Mouse (Mus musculus): ENCODE data around the gene Arhgef10l.
"Not testable (repeated sequence)": the region's sequence is repeated elsewhere in the genome, so short reads cannot be mapped to it uniquely, and the experiment has no call there.

Gene Arhgef10l

DNA sequence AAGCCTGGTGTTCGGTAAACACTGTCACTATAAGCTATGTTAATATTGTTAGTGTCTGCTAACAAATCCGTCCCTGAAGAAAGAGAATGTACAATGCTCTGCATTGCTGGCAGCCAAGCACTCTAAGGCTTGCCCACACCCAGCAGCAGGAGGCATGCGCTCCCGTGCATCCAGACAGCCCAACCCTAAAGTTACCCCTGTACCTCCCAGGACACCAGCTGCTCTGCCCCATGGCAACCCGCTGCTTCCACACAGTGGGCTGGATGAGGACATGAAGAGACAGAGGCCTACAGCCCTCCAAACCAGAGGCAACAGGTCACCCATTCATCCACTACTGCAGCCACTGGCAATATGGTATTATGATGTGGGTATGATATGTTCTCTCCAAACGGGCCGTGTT is 60.0 kb downstream of the Arhgef10l start:
- no peak for DNase-seq (ENCODE audit: low spot score)

DNA sequence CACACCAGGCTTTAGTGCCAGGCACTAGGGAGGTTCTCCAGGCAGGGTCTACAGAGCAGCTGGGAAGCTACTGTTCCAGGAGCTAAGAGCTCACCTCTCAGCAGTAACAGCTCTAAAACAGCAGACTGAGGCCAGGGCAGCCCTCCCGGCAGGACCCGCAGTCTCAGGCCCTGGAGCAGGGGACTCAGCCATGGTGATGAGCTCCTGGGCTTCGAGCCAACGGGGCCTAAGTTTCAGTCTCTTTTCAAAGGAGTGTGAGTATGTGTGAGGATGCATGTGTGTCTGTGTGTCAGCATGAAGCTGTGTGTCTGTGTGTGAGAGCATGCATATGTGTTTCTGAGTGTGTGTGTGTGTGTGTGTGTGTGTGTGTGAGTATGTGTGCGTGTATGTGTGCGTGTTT is 60.6 kb downstream of the Arhgef10l start:
- no peak for DNase-seq (ENCODE audit: low spot score)

DNA sequence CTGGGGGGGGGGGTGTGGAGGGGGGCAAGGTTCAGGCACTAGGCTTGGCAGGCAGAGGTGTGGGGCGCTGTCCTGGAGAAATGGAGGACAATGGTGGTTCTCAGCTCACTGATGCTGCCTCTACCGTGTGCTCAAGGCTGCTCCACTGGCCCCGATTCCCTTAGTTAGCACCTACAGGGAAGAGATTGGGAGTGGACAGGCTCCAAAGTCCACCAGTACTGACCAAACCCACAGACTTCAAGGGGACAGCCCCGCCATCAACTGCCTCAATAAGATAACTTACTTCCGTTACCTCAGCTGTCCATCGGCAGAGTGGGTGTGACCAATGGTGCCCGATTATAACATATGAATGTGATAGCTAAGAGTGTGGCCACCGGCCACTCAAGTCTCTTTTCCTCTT is 61.3 kb downstream of the Arhgef10l start:
- DNase-seq (ENCODE audit: low spot score) = no peak

DNA sequence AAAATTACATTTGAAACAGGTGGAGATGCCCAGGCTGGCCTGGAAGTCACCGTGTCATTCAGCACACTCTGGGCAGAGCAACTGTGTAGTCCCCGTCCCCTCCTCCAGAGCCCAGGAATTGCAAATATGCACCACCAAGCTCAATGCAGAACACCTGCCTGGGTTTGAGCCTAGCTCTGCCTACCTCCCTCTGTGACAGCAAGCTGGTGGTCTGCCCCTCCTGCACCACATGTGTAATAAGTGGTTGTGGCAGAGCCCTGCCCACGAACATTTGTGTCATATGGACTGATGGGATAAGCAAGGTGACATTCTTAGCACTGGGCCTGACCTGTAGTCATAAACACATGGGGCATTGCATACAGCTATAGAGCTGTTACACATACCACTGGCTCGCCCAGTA is 63.8 kb downstream of the Arhgef10l start:
- DNase-seq (ENCODE audit: low spot score) = no peak

DNA sequence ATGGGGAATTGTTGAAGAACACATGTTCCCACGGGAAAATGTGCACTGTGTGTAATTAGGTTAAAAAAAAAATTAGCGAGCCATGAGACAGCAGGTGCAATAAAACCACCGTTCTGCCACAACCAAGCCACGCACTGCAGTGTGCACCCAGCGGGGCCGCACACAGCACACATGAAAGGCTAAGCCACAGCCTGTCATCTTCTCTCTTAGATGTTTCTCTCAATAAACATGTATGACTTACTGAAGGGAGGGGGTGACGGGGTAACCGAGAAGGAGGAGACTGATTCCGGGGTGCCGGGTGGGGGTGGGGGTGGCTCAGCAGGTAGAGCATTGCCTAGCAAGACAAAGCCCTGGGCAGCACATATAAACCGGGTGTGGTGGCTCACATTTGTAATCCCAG is 64.7 kb downstream of the Arhgef10l start:
- DNase-seq (ENCODE audit: low spot score) = no peak

DNA sequence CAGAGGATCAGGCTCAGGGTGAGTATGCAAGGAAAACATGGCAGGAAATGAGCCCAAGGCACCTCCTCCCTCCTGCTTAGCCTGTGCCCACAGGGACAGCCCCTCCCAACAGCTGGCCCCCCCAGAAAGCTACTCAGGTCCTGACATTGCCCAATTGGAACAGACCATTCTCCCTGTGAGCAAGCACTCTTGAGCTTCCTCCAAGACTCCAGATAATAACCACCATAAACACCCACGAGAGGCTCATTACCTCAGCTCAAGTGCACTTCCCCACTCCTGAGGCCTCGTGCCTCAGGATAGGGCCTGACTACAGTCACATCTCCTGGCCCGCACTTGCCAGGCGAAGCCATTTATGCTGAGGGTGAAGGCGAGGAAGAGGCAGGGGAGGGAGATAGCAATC is 67.0 kb downstream of the Arhgef10l start:
- no peak for DNase-seq (ENCODE audit: low spot score)

DNA sequence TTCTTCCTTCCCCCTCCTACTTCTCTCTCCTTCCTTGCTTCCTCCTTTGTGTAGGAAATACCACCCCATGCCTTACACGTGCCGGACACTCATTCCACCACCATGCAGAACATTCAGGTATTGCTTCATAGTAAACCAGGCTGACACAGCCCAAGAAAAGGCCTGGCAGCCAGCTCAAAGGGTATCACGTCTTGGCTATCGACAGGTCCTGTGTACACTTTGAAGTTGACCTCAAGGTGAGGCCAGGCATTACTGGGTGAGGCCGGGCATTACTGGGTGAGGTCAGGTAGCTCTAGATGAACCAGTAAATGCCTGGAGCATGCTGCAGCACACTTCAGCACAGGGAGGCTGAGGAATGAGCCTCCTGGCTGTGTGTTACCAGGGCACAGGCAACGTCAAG is 67.9 kb downstream of the Arhgef10l start:
- DNase-seq (ENCODE audit: low spot score) = no peak

DNA sequence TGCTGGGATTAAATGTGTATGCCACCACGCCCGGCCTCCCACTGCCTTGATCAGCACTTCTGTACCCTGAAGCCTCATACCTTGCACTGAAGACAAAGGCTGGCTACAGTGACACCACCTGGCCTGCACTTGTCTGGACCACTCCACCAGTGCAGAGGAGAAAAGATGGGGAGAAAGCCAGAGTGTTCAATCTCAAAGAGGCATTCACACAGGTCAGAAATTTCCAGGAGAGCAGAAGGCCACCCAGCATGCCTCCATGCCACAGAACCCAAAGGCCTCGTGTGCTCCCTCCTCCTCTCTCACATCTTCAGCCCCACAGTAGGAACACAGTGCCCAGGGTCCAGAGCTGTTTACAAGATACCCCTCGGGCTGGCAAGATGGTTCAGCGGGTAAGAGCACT is 68.4 kb downstream of the Arhgef10l start:
- no peak for DNase-seq (ENCODE audit: low spot score)

DNA sequence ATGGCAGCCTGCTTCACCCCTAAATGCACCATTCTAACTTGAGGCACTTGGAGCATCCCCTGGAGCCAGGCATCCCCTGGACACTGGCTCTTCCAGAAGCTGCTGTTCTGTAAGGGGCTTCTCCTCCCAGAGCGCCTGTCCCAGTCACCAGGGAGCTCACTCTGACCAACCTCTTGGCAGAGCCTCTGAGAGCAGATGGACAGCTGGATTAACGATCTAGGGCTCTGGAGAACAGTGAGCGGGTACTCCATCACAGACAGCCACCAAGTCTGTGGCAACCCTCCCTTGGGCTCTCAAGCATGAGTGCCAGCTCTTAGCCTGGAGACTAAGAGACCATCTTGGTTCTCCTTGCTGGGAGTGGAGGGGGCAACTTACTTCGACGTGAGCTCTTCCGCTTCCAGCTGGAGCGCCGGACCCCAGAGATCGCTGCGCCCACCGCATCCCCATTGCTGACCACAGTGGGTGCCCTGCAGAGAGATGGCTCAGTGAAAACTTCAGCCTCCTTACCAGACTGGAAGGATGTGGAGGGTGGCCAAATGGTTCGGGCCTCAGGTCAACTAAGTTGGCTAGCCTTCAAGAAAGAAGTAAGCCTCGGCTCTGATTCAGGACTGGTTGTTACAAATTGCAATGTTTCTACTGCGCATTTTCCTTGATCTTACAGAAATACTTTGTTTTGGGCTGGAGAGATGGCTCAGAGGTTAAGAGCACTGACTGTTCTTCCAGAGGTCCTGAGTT is 71.9 kb downstream of the Arhgef10l start:
- no peak for DNase-seq (ENCODE audit: low spot score)

DNA sequence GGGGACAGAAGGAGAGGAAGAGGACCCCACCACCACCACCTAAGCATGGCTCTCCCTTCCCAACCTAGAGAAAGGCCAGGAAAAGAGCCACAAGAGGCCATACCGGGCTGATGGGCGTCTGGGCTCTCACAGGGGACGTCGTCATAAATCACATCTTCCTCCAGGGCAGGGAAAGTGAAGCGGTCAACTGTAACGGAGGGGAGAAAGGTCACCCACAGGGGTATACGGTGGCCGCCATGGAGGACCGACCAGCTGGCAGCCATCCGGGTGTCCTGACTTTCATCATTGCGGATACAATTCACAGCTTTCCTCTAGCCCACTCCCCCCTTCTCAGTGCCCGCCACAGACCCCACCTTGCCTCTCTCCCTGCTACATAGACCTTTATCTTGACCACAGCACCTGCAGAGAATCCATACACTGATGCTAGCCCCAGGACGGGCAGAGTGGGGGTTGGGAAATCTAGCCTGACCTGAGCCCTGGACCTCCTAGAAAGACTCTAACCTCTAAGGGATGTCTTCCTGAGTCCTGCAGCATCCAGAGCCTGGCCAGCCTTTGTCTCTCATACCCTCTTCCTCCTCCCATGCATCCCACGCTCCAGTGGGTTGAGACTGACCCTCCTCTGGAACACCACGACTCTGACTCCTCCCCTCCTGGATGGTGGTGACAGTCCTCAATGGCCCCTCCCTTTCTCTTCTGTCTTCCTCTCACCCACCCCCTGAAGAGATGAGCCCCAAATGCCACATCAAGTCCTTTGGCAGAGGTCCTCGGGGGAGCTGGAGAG is 72.6 kb downstream of the Arhgef10l start:
- DNase-seq (ENCODE audit: low spot score) = no peak

DNA sequence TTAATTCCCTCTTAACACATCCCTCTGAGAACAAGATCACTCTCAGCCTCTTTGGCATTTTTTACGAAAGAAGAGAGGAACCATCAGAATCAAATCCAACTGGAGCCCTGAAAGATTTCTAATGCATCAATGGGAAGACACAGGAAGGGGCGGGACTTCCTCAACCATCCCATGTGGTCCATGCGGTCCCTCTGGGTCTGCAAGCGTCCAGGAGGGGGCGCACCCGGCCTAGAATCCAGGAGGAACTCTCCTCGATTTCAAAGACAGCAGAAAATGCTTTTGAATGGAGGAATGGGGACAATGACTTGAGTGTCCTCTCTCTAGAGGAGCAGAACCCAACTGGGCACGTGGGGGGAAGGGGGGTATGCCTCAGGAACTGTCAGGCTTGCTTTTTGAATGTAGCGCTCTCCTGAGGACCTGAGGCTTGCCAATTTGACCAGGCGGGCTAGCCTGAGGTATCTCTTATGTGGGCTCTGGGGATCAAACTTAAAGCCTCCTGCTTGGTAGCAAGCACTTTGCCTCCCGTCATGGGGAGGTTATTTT is 73.5 kb downstream of the Arhgef10l start:
- DNase-seq (ENCODE audit: low spot score) = peak; percentile 83

DNA sequence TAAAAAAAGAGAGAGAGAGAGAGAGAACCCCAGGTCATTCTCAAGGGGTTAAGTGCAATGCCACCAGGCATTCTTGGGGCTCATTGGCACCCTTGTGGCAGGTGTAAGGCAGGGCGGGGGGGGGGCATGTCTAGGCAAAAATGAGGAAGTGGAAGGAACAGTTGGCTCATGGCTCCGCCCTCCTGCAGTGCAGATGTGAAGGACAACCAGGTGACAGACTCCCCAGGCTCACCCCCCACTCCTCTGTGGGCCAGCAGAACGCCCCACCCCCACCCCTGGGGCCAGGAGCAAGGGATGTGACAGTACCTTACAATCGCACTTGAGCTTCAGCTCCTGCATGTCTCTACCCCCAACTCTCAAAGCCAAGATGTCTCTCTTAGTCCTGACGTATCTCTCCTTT is 79.3 kb downstream of the Arhgef10l start:
- DNase-seq (ENCODE audit: low spot score) = no peak

DNA sequence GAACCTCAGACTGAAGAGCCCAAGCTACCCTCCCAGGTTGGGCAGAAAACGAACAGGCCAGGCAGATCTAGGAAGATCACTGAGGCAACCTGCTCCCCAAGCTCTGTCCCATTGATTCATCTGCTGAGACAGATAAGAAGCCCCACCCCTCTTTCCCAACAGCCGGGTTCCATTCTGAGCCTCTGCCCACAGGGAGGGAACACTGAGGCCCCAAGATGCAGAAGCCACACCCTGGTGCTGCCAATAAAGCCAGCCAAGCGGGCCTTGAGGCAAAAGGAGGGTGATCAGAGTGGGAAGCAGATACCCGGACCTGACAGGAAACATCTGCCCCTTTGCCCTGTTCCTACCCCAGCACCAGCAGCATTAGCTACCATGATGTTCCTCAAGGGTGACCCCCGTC is 81.6 kb downstream of the Arhgef10l start:
- no peak for DNase-seq (ENCODE audit: low spot score)

DNA sequence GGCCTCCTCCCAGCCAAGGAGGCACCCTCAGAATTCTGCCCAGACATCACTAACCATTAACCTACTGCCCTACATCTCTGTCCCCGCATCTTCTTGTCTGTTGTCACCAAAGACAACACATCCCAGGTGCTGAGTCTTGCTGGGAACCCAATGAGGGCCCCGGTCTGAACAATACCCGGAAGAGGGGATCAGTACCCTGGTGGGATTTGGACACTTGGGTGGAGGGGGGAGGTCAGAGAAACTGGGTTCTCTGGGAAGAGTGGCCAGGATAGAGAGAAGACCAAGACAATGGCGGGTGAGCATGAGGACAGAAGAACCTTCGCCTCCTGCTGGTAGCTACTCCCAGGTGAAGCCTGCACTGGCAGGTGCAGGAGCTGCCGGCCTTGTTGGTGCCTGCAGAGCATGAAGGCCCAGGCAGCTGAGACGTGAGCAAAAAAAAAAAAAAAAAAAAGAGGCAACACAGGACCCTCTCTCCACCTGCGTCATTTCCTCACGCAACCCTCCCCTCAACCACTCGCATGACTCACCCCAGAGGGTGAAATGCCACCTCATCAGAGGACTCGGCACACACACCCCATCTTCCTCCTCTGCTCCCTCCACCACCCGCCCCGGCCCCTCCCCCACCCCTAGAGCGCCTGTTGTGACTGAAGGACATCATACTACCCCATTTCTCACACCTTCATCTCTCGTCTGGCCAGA is 83.3 kb downstream of the Arhgef10l start:
- DNase-seq (ENCODE audit: low spot score) = no peak

DNA sequence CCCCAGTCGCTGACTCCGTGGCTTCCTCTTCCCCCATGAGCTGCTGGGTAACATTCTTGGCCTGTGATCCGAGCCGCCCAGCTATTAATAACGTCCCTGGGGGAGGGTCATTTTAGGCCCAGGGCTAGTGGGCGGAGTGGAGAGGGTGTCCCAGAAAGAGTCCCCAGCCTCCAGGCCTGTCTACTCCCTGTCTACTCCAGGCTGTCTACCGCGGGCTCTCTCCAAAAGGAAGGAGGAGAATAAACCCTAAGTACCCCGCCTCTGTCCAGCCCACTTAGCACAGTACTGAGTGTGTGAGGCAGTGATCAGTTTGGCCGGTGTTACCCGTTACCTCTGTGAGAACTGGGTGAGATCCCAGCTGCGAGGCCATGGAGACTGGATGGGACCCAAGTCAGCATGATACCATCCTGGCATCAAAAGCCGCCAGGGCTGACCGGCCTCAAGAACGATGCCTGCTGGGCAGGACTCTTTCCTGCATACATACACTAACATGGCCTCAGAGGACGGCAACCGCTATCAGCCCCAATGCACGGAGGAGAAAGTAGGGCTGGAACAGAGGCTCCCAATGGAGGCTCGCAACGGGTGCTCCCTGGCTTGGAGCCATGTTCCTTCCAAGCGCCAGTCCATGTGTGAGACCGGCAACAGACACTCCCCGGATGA is 84.0 kb downstream of the Arhgef10l start:
- no peak for DNase-seq (ENCODE audit: low spot score)

DNA sequence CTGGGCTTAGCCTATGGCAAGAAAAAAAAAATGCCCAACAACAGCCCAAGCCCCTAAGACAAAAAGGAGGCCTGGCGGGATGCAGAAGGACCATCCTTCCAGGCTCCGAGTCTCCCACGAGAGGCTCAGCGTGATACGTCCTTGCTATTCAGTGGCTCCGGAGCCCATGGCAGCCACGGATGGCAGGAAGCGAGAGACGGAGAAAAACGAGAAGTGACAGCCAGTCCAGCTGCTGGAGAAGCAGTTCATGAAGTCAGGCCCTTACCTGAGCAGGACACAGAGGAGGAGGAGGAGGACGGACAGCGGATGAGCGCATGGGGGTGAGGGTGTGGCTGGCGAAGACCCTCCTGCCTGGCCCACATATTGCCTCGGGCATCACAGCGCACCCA is 84.5 kb downstream of the Arhgef10l start:
- DNase-seq (ENCODE audit: low spot score) = no peak

DNA sequence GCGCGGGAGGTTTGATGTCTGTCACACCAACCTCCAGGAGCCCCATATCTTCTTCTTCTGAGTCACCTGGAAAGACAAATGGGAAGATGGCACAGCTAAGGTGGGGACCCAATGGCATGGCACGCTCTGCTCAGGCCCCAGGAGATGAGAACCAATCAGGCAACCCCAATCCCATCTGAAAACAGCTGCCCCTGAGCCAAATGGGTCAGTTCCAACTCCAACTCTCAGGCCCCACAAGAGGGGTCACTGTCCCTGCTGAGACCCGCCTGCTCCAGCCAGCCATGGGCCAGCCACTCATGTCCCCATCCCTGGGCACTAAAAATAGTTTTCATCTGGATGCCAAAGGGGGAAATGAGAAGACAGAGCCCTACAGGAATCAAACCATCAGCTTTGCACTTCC is 84.9 kb downstream of the Arhgef10l start:
- no peak for DNase-seq (ENCODE audit: low spot score)

DNA sequence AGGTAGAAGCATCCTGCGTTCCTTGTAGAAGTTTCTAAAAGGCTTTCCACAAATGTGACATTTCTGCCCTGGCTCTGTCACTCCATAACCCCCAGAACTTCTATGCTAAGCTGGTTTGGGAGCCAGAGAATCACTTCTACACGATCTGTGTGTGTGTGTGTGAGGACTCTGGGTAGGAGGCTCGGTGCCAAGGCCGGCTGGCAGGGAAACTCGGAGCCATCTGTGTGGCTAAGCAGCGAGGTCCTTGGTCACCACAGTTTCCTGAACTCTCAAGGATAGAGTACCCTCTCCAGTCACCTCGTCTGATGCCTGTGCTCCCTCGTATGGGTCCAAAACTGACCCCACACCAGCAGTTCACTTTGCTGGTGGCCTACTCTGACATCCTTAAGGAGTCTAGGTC is 86.2 kb downstream of the Arhgef10l start:
- DNase-seq (ENCODE audit: low spot score) = no peak

DNA sequence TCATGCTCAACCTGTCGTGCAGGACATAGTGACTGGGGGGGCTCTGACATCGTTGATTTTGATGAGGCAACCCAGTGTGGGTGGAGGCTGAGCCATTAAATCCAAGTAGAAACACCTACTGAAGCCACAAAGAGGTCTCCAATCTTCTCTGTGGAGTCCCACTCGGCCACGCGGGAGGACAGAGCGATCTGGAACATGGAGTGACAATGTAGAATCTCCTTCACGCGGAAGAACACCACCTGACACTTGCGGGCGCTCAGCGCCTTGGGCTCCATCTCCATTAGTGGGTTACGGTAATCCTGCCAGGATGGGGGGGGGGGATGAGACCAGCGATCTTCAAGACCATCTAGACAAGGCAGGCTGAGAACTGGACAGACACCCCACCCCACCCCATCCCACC is 86.7 kb downstream of the Arhgef10l start:
- no peak for DNase-seq (ENCODE audit: low spot score)

DNA sequence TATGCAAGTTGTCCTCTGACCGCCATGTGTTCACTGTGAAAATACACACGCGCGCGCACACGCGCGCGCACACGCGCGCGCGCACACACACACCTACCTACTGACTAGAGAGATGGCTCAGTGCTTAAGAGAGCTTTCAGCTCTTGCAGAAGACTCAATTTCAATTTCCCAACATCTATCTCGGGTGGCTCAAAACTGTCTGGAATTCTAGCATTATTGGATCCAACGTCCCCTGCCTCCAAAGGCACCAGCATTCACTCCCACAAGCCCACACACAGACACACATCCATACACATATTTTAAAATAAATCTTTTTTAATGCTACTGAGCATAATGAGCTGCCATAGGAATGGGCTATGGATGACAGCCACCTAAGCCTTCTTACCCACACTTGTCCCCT is 89.2 kb downstream of the Arhgef10l start:
- DNase-seq (ENCODE audit: low spot score) = no peak

DNA sequence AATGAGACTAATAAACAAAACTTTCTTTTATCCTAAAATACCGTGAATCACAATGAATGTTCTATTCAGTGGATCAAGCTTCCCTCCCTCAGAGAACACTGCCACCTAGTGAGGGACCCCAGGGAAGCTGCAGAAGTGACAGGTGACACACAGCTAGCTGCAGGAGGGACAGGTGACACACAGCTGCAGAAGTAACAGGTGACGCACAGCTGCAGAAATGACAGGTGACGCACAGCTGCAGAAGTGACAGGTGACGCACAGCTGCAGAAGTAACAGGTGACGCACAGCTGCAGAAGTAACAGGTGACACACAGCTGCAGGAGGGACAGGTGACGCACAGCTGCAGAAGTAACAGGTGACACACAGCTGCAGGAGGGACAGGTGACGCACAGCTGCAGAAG is 90.9 kb downstream of the Arhgef10l start:
- not testable (repeated sequence) for DNase-seq (ENCODE audit: low spot score)

DNA sequence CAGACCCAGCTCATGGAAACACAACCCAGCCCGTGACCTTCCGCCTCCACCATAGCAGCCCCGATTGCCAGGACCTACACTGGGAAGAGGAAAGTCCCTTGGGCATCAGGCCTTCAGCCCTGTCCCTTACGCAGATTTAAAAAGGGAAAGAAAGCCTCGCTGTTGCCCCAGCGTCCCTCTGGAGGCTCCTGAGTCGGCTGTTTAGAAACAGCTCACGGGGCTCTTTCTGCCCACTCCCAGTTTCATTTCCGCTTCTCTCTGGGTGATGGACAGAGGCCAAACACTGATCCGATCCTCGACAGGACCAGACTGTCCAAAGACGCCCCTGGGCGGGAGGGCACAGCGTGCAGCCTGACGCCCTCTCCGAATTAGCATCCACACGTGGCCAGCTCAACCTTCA is 93.4 kb downstream of the Arhgef10l start:
- DNase-seq (ENCODE audit: low spot score) = peak; percentile 45
